Mouse (Mus musculus): ENCODE measurements at regions not wholly inside any gene's neighbourhood (a gene's known extent, or its start where the extent isn't known, plus 50 kb on each side); places are given as distances from the start of the nearest gene placed in this dataset.
A peak's percentile ranks its signal among the peaks of the same experiment; 100 is the strongest.

GRCm38 (mm10) chr11:84701319-84702175, 117.8 kb downstream of the Mrm1 start:
- 10% methylated on average over 28 of the region's 28 CpGs for WGBS
- Histone ChIP-seq H3K27ac (replicated peaks) (no peak overlapping the region), H3K4me1 (0 out of 2 replicates have a peak, but pooled peaks cover 3% of the 10 kb centered on the region), H3K36me3 (no peaks in the 10 kb centered on the region), H3K4me2 (replicated peaks) (no peak overlapping the region), H3K9me3 (replicated peaks) (no peaks in the 10 kb centered on the region), H3K4me3 (replicated peaks) (no peak overlapping the region), H3K27me3 (peaks cover 27% of the 10 kb centered on the region), H3K9ac (no peak overlapping the region)
- no peak for ATAC-seq (ENCODE audit: insufficient number of reproducible peaks, low FRiP score, low TSS enrichment, low read depth)

DNA sequence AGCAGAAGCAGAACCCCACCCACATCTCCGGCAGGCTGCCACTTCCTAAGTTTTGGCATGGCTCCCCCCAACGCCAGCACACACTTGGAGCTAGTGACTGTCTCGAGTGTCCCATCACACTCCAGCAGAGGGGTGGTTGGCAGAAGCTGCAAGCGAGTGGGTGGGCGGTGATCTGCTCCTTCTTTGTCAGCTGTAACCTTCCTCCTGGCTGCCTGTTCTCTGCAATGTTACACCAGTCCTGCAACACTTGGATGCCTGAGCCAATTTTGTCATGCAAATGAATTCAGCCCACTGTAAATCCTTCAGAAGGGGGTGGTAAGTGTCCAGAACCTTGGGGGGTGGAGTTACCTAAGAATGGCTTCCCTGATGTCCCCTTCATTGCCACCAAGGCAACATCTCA, 121.8 kb downstream of the Mrm1 start:
- 47% methylated on average over 5 of the region's 5 CpGs for WGBS
- no peak for ATAC-seq (ENCODE audit: insufficient number of reproducible peaks, low FRiP score, low TSS enrichment, low read depth)
- no peaks in the 10 kb centered on the region for H3K36me3 ChIP-seq

DNA sequence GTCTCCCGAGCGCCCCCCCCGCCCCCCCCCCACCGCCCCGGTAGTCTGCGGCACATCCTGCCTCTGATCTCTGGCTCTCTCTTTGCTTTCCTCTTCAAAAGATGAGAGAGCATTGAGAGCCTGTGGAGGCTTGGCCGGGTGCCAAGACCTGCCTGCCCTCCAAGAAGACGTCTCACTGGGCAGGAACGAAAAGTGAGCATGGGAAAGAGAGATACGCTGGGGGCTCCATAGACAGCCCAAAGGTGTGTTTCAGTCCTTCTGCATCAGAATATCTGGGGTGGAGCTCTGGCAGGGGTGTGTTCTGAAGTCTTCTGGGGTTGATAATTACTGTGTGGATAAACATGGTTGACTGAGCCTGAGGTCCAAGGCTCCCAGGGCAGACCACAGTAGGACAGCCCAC, 126.7 kb downstream of the Mrm1 start:
- Histone ChIP-seq H3K4me3 (replicated peaks) (no peak overlapping the region), H3K4me2 (replicated peaks) (no peak overlapping the region), H3K9ac (no peak overlapping the region), H3K9me3 (replicated peaks) (no peaks in the 10 kb centered on the region), H3K36me3 (no peaks in the 10 kb centered on the region), H3K27ac (replicated peaks) (no peak overlapping the region), H3K4me1 (no peaks in the 10 kb centered on the region), H3K27me3 (no peaks in the 10 kb centered on the region)
- no peak for ATAC-seq (ENCODE audit: insufficient number of reproducible peaks, low FRiP score, low TSS enrichment, low read depth)
- WGBS, result 16% methylated on average over 10 of the region's 10 CpGs

More for the DNA sequence above, 121.8 kb downstream of the Mrm1 start:
- H3K4me3 ChIP-seq (replicated peaks), result no peak overlapping the region
- H3K4me1 ChIP-seq, result no peaks in the 10 kb centered on the region
- no peak overlapping the region for H3K4me2 ChIP-seq (replicated peaks)
- H3K9me3 ChIP-seq (replicated peaks), result no peaks in the 10 kb centered on the region
- no peak overlapping the region for H3K9ac ChIP-seq
- no peak overlapping the region for H3K27ac ChIP-seq (replicated peaks)
- peaks cover 17% of the 10 kb centered on the region for H3K27me3 ChIP-seq

DNA sequence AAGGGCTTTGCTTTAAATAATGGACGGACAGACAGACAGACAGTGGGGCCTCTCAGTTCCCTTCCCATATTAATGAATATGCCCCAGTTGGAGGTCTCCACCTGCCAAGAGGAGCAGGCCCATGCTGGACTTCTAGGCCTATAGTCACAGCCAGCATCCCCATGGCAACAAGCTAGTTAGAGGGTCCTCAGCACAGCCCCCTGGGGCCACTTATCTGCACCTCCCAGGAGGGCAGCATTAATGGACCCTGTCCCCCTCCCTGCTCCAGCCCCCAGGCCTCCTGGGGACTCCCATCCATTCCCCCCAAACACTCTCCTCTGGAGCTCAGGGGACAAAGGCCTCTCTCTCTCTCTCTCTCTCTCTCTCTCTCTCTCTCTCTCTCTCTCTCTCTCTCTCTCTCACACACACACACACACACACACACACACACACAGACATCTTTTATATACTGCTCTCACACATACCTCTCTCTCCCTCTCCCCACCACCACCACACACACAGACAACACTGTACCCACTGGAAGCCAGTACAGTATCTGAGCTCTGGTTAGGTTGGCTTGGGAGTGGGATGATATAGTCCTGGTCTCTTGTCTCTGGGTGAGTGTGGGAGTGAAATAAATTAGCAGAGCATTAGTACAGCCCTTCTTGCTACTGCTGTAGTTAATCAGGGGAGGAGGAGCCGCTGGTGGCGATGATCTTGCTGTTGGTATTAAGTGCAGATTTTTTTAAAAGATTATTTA, 127.7 kb downstream of the Mrm1 start:
- Histone ChIP-seq H3K36me3 (no peaks in the 10 kb centered on the region), H3K9me3 (replicated peaks) (no peaks in the 10 kb centered on the region), H3K4me1 (no peaks in the 10 kb centered on the region), H3K27me3 (no peaks in the 10 kb centered on the region), H3K27ac (replicated peaks) (no peak overlapping the region), H3K4me2 (replicated peaks) (no peak overlapping the region), H3K4me3 (replicated peaks) (no peak overlapping the region), H3K9ac (no peak overlapping the region)
- WGBS, result 62% methylated on average over 3 of the region's 3 CpGs
- ATAC-seq (ENCODE audit: insufficient number of reproducible peaks, low FRiP score, low TSS enrichment, low read depth), result no peak

DNA sequence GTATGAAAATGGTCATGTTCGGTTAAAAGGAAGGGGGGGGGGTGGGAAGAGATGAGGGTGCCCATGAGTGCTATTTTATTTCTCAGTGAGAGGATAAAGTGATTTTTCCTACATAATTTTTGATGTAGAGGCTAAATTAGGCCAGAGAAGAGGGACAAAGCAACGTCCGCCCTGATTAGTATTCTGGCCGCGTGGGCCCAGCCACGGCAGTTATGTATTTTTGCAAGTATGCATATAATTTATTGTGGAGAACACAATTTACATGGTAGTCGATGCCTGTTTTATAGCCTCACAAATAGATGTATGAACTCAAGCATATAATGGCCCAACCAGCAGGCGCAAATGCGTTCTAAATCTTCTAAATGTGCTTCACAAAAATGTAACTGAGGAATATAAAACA, 132.8 kb downstream of the Mrm1 start:
- H3K27ac ChIP-seq (replicated peaks), result no peak overlapping the region
- no peaks in the 10 kb centered on the region for H3K36me3 ChIP-seq
- 72% methylated on average over 9 of the region's 9 CpGs for WGBS
- no peak for ATAC-seq (ENCODE audit: insufficient number of reproducible peaks, low FRiP score, low TSS enrichment, low read depth)
- no peaks in the 10 kb centered on the region for H3K9me3 ChIP-seq (replicated peaks)
- H3K27me3 ChIP-seq, result no peaks in the 10 kb centered on the region
- no peak overlapping the region for H3K4me3 ChIP-seq (replicated peaks)
- no peaks in the 10 kb centered on the region for H3K4me1 ChIP-seq
- H3K4me2 ChIP-seq (replicated peaks), result no peak overlapping the region
- H3K9ac ChIP-seq, result no peak overlapping the region

GRCm38 (mm10) chr11:84684325-84684724, 135.0 kb downstream of the Mrm1 start:
- H3K36me3 ChIP-seq, result no peaks in the 10 kb centered on the region
- 85% methylated on average over 3 of the region's 3 CpGs for WGBS
- H3K9ac ChIP-seq, result no peak overlapping the region
- H3K4me3 ChIP-seq (replicated peaks), result no peak overlapping the region
- no peak overlapping the region for H3K4me2 ChIP-seq (replicated peaks)
- no peaks in the 10 kb centered on the region for H3K4me1 ChIP-seq
- no peaks in the 10 kb centered on the region for H3K27me3 ChIP-seq
- H3K27ac ChIP-seq (replicated peaks), result no peak overlapping the region
- ATAC-seq (ENCODE audit: insufficient number of reproducible peaks, low FRiP score, low TSS enrichment, low read depth), result no peak
- H3K9me3 ChIP-seq (replicated peaks), result no peaks in the 10 kb centered on the region

GRCm38 (mm10) chr11:84682931-84683330, 136.4 kb downstream of the Mrm1 start:
- Histone ChIP-seq H3K4me3 (replicated peaks) (no peak overlapping the region), H3K9ac (no peak overlapping the region), H3K27ac (replicated peaks) (no peak overlapping the region), H3K36me3 (no peaks in the 10 kb centered on the region), H3K4me1 (no peaks in the 10 kb centered on the region), H3K4me2 (replicated peaks) (no peak overlapping the region), H3K9me3 (replicated peaks) (no peaks in the 10 kb centered on the region), H3K27me3 (no peaks in the 10 kb centered on the region)
- 71% methylated on average over 13 of the region's 13 CpGs for WGBS
- no peak for ATAC-seq (ENCODE audit: insufficient number of reproducible peaks, low FRiP score, low TSS enrichment, low read depth)

DNA sequence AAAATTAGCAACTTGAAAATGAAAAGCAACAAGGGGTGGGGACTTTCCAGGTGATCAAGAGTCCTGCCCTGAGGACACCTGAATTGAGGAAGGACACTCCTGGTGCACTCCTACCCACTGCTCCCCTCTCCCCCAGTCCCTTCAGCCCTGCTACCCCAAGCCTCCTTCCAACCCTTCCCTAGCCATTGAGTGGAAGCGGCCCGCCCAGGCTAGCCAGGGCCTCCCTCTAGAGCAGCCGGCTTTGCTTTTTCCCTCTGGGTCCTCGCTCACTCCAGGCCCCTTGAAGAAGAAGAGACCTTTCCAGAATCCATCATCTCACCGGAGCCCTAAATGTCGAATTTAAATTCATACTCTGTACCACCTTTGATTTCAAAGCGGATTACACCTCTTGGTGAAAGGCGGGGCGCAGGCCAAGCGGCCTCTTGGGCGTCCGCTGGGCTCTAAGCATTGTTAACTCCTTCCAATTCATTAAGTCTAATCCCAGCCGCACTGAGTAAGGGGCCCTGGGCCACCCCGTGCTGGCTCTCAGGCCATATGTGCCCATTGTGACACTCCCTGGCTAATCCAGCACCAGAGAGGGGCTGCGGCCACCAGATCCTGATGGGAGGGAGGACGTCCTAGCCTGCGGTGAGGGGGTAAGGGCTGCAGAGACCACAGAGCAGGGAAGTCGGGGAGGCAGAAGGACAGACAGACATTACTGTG, 142.8 kb downstream of the Mrm1 start:
- peaks cover 12% of the 10 kb centered on the region for H3K27me3 ChIP-seq
- 25% methylated on average over 18 of the region's 18 CpGs for WGBS

DNA sequence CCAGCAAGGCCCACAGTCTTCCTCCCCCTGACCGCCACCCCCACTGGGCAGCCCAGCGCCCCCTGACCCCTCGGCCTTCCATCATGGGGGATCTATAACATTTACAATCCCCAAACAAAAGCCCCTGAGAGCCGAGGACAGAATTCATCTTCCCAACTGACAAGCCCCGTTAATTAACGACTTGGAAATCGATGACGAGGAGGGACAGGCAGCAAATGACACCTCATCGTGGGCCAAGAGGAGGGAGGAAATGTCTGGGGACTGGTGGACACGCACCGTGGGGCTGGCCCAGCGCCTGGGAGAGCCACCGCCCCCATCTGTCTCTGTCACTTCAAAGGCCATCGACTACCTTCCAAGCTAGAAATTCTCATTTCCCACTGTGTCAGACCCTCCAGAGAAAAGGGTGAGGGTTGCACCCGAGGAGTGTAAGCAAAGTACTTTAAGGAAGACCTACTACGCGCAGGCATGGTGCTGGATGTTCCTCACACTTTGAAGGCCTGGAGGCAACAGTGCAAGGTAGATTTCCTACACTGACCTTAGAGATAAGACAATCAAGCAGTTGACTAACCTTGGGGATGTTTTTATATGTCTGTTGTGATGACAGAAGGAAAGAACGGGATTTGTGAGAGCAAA, 146.4 kb downstream of the Mrm1 start:
- no peaks in the 10 kb centered on the region for H3K36me3 ChIP-seq
- no peak overlapping the region for H3K4me3 ChIP-seq (replicated peaks)
- no peak overlapping the region for H3K27ac ChIP-seq (replicated peaks)
- no peaks in the 10 kb centered on the region for H3K4me1 ChIP-seq
- H3K9me3 ChIP-seq (replicated peaks), result no peaks in the 10 kb centered on the region
- ATAC-seq (ENCODE audit: insufficient number of reproducible peaks, low FRiP score, low TSS enrichment, low read depth), result no peak
- peaks cover 12% of the 10 kb centered on the region for H3K27me3 ChIP-seq
- no peak overlapping the region for H3K9ac ChIP-seq
- WGBS, result 67% methylated on average over 18 of the region's 18 CpGs
- H3K4me2 ChIP-seq (replicated peaks), result no peak overlapping the region

More for the DNA sequence above, 142.8 kb downstream of the Mrm1 start:
- Histone ChIP-seq H3K27ac (replicated peaks) (no peak overlapping the region), H3K4me1 (no peaks in the 10 kb centered on the region), H3K9ac (no peak overlapping the region), H3K4me3 (replicated peaks) (no peak overlapping the region), H3K36me3 (no peaks in the 10 kb centered on the region), H3K9me3 (replicated peaks) (no peaks in the 10 kb centered on the region), H3K4me2 (replicated peaks) (no peak overlapping the region)
- no peak for ATAC-seq (ENCODE audit: insufficient number of reproducible peaks, low FRiP score, low TSS enrichment, low read depth)

DNA sequence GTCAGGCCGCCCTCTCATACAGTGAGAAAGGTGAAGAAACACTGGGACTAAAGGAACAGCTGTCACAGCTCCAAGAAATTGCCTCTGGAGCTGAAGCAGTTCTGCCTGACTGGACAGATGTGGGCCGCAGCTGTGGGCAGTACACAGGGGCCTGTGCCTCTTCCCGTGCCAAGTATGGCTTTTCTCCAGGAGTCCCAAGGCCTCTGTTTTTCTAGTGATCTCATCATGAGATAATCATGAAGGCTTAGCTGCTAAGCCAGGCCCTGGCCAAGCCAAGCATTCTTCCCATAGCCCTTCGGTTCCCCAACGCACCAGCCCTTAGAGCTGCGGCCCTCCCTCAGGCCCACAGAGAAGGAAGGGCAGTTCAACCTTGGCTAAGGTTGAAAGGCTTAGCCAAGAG, 146.2 kb upstream of the Lhx1 start:
- H3K4me2 ChIP-seq (replicated peaks), result no peak overlapping the region
- H3K36me3 ChIP-seq, result no peaks in the 10 kb centered on the region
- H3K9ac ChIP-seq, result no peak overlapping the region
- no peaks in the 10 kb centered on the region for H3K4me1 ChIP-seq
- 67% methylated on average over 6 of the region's 6 CpGs for WGBS
- no peak overlapping the region for H3K4me3 ChIP-seq (replicated peaks)
- no peak overlapping the region for H3K27ac ChIP-seq (replicated peaks)
- H3K27me3 ChIP-seq, result peaks cover 4% of the 10 kb centered on the region
- H3K9me3 ChIP-seq (replicated peaks), result no peaks in the 10 kb centered on the region
- 0 out of 2 replicates have a peak, but pooled peaks have one; percentile 21 for ATAC-seq (ENCODE audit: insufficient number of reproducible peaks, low FRiP score, low TSS enrichment, low read depth)

DNA sequence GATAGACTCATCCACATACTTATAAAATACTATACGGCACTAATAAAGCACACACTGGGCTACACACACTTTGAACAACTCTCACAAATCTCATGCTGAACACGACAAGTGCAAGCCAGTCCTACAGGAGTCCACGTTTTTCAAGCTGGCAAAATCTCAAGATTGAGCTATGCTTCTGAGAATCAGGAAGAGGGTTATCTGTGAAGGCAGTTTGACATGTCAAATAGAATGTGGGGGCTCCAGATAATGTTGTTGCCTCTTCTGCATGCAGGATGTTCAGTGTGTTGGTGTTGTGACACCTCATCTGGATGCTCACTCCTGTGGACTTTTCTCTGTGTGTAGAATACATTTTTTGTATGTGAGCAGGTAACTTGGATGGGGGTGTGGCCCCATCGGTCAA, 142.4 kb upstream of the Lhx1 start:
- 78% methylated on average over 4 of the region's 4 CpGs for WGBS
- Histone ChIP-seq H3K4me3 (replicated peaks) (no peak overlapping the region), H3K9me3 (replicated peaks) (no peaks in the 10 kb centered on the region), H3K36me3 (no peaks in the 10 kb centered on the region), H3K4me1 (no peaks in the 10 kb centered on the region), H3K9ac (no peak overlapping the region), H3K27me3 (no peaks in the 10 kb centered on the region), H3K27ac (replicated peaks) (no peak overlapping the region), H3K4me2 (replicated peaks) (no peak overlapping the region)
- no peak for ATAC-seq (ENCODE audit: insufficient number of reproducible peaks, low FRiP score, low TSS enrichment, low read depth)
